Mouse (Mus musculus) bone marrow macrophage, adult 2 months (primary cell): ENCODE measurements around the gene Reep6.

Source experiments
- CTCF ChIP-seq: IDR thresholded peaks from 2 replicates; pipeline ENCODE4 v1.5.1; 2012; ENCODE audit warnings: low read depth, mild to moderate bottlenecking, low read length, moderate library complexity
- POLR2A ChIP-seq: IDR thresholded peaks from 2 replicates; pipeline ENCODE4 v1.6.1; 2012; ENCODE audit warnings: mild to moderate bottlenecking, low read depth, low read length, borderline replicate concordance

DNA sequence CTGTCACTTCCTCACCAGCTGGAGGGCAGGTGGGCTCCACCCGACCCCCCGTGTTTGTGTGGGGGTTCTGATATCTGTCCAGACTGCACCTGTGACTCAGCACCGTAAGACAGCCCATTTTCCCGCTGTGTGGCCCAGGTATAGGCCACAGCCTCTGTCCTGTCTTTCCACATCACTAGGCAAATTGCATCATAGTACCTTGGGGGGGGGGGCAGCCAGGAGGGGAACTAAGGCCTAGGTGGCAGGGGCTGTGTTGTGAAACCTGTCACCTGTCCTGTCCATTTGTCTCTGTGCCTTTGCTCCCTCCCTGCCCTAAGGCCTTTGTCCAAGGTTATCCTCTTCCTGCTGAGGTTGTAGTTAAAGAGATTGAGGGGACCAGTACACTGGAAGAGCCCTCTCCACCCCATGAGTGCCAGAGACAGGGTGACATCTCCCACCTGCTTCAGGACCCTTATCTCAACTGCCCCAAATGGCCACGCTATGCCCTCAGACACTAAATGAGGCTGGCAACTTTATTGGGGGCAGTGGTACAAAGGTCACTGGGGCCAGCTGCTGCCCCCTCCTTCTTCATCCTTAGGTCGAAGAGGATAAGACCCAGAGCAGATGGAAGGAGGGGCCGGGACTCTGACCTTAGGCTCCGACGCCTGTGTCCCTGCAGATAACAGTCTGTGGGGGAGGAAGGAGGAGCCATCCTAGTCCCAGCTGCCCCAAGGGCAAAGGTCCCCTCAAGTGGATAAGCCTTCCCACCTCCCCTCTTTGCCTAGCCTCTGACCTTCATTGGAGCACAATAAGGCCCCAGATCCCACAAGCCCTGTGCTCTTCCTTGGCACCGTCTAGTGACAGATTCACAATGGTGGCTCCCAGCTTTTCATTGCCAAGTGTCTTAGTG, 2.1 kb downstream of the Reep6 start:
- TF ChIP-seq POLR2A, result no peak
- TF ChIP-seq CTCF, result no peak
